Mouse (Mus musculus) kidney, adult 8-10 months (tissue): ENCODE data around the gene Eif2s1.
"Not testable (repeated sequence)": the region's sequence is repeated elsewhere in the genome, so short reads cannot be mapped to it uniquely, and the experiment has no call there.

Source experiments
- DNase-seq, 2 experiments: peaks; one replicate each; pipeline ENCODE4 v3.0.0; 2022

Eif2s1 gene

GRCm38 (mm10) chr12:78915561-78915960 lies 53.9 kb downstream of the Eif2s1 start:
- no peak for DNase-seq

DNA sequence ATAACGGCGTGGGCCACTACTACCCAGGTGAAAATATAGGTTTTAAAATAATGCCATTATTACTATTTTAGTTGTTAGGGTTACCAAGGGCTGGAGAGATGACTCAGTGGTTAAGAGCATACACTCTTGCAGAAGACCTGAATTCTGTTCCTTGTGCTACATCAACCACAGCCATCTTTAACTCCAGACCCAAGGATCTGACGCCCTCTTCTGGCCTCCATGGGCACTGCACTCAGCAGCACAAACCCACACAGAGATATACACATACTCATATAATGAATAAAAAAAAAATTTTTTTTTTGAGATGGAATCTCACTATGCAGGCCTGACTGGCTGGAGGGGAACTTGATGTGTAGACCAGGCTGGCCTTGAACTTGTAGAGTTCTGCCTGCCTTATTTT lies 54.7 kb downstream of the Eif2s1 start:
- no peak for DNase-seq

GRCm38 (mm10) chr12:78918227-78919078 lies 56.8 kb downstream of the Eif2s1 start:
- peak; percentile 82 to 88 for DNase-seq

- DNase-seq = peak; percentile 55 to 67
These were observed 57.6 kb downstream of the Eif2s1 start for GRCm38 (mm10) chr12:78919079-78919712.

DNA sequence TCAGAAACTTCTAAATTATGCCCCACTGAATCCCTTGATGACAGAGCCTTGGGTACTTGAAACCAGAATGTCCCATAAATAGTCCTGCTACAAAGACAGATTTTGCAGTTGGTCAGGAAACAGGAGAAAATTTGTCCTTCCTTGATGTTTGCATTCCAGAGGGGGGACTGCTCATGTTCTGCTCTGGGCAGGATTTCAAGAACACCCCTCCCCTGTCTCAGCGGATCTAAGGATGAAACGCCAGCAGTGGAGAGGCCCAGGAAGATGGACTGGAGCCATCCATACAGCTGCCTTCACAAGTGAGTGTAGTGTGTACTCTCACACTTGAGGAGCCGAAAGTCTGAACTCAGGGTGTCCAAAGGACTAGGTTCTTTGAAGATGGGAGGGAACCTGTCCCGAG lies 59.8 kb downstream of the Eif2s1 start:
- DNase-seq = no peak

DNA sequence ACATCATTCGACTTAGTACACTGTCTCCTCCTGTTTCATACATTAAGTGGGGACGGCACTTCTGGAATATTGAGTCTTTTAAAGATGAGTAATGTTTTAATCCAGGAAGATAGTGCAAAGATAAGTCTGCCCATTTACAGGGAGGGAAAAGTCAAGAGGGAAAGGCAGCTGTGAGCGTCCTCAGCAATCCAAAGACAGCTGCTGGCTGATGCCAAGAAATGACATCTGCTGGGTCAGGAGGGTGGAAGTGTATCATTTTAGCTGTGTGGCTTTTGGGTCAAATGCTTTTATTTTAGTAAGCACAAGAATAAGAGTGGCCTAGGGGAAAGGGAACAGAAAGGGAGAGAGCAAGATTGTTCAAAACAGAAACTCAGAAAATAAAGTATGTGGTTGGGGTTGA lies 60.4 kb downstream of the Eif2s1 start:
- no peak for DNase-seq

DNA sequence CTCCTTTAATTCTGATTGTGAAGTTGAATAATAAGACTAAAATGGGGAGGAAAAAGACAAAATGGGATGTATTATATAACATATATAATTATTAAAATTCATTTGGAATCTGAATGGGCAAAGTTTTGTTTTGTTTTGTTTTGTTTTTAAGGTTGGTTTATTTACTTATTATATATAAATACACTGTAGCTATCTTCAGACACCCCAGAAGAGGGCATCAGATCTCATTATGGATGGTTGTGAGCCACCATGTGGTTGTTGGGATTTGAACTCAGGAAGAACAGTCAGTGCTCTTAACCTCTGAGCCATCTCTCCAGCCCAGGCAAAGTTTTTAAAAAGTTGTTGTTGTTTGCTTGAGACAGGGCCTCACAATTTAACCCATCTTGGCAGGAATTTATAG lies 61.4 kb downstream of the Eif2s1 start:
- not testable (repeated sequence) for DNase-seq

DNA sequence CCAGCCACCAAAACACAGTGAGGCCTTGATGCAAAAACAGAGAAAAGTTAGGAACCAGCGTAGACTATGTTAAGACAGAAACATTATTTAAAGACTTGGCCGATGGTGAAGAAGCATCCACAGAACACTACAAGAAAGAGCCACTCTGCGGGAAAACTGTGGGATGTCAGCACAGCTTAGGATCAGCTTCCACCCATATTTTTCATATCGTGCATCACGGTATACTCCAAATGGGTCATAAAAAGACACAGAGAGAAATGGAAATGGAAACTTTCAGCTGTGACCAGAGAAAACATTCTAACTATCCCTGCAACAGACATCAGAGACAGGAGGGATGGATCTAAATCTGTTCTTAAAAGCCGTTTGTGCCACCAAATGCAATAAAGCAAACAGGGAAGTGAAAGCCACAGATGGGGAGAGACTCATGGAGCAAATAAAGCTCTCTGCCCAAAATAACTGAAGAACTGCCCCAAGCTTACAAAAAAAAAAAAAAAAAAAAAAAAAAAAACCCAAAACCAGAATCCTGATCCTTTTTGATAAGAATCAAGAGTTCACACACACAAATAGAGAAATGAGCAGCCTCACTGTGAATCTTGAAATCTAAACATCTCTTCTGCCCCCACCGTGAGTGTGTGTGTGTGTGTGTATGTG lies 62.0 kb downstream of the Eif2s1 start:
- no peak for DNase-seq

- DNase-seq = no peak
These were observed 65.7 kb downstream of the Eif2s1 start for GRCm38 (mm10) chr12:78927287-78927686.

DNA sequence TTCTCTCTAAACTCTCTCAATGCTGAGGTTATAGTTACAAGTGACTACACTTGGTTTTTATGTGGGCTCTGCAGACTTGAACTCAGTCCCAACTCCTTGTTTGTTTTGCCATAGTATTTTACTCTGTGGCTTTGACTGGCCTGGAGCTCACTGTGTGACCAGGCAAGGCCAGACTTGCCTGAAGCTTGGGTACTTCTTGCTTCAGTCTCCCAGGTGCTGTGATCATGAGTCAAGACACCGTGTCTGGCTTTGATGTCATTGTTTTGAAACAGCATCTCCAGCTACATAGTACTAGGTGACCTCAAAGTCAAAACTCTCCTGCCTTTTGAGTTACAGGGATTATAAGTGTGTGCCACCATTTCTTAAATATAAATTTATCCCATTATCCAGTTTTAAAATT lies 68.3 kb downstream of the Eif2s1 start:
- DNase-seq = no peak

DNA sequence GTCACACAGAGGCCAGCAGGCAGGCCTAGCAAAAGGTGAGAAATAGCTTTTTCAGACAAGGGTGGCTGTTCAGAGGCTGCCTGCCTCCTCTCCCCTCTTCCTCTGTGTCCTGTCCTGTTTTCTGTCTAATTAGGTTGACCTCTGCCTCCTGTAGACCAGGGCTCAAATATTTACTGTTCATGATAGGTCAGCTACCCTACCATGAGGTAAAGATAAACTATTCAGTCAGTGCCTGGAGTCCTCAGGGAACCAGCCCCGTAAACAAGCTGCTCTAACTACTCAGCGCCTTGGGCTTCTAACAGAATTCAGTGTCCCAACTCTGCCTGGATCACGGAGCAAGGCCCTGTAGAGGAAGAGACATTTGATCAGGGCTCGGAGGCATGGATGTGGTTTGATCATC lies 74.9 kb downstream of the Eif2s1 start:
- no peak for DNase-seq
